Mouse (Mus musculus) cerebellum, adult 18-20 months (tissue): Measurements from ENCODE around the gene Camkk2.

Experiments used
- DNase-seq, 2 experiments: peaks; one replicate each; pipeline ENCODE4 v3.0.0; 2021

The Camkk2 gene

GRCm38 (mm10) chr5:122779277-122779834, at the start of gene Camkk2:
Gene Camkk2, minus strand, starts transcription at chr5:122779409.
- peak; percentile 83 to 94 for DNase-seq

GRCm38 (mm10) chr5:122825099-122825498, 45.9 kb upstream of the Camkk2 start:
- DNase-seq = no peak

GRCm38 (mm10) chr5:122824450-122824849, 45.2 kb upstream of the Camkk2 start:
- DNase-seq = no peak

GRCm38 (mm10) chr5:122823976-122824375, 44.8 kb upstream of the Camkk2 start:
- DNase-seq = no peak

- no peak for DNase-seq
Observed at GRCm38 (mm10) chr5:122822441-122822840, 43.2 kb upstream of the Camkk2 start.

- DNase-seq = no peak
Observed at GRCm38 (mm10) chr5:122821524-122821885, 42.3 kb upstream of the Camkk2 start.

GRCm38 (mm10) chr5:122820777-122821523, 41.7 kb upstream of the Camkk2 start, which contains the start of gene Anapc5:
Gene Anapc5, minus strand, starts transcription at chr5:122821339.
- DNase-seq = peak; percentile 90 to 94

GRCm38 (mm10) chr5:122812699-122813098, 33.5 kb upstream of the Camkk2 start:
- DNase-seq = no peak

- DNase-seq = peak; percentile 73 to 74
Observed at GRCm38 (mm10) chr5:122811364-122812079, 32.3 kb upstream of the Camkk2 start.

- no peak for DNase-seq
Observed at GRCm38 (mm10) chr5:122805503-122805902, 26.3 kb upstream of the Camkk2 start.

- no peak for DNase-seq
Observed at GRCm38 (mm10) chr5:122802706-122803105, 23.5 kb upstream of the Camkk2 start.

GRCm38 (mm10) chr5:122801684-122802083, 22.5 kb upstream of the Camkk2 start:
- no peak for DNase-seq

- DNase-seq = peak; percentile 77 to 80
Observed at GRCm38 (mm10) chr5:122800345-122801010, 21.3 kb upstream of the Camkk2 start.

- DNase-seq = no peak
Observed at GRCm38 (mm10) chr5:122799379-122800344, 20.5 kb upstream of the Camkk2 start.

GRCm38 (mm10) chr5:122798557-122799378, 19.6 kb upstream of the Camkk2 start:
- peak; percentile 50 to 60 for DNase-seq

- DNase-seq = no peak
Observed at GRCm38 (mm10) chr5:122797866-122798265, 18.7 kb upstream of the Camkk2 start.

- DNase-seq = no peak
Observed at GRCm38 (mm10) chr5:122788696-122789095, 9.5 kb upstream of the Camkk2 start.

- no peak for DNase-seq
Observed at GRCm38 (mm10) chr5:122786035-122786819, 7.0 kb upstream of the Camkk2 start.

GRCm38 (mm10) chr5:122783726-122784406, 4.7 kb upstream of the Camkk2 start:
- no peak for DNase-seq

- DNase-seq = no peak
Observed at GRCm38 (mm10) chr5:122782066-122782465, 2.9 kb upstream of the Camkk2 start.
